In genomic region chr12:106177302-106177701, GRCm38 (mm10) we compare ENCODE assay signal across 25 mouse cellular contexts.
"Had no signal": no experiment of that assay in that cellular context is flagged by ENCODE, and none has a peak within 500 bp of the region (broad histone marks: within the 10 kb centered on the region; RNA-seq: fewer than 3 reads in every experiment).

No protein-coding gene starts in this region.

- H3K36me3 ChIP-seq: heart, embryonic 10.5 days; heart, embryonic 12.5 days; hindbrain, embryonic 12.5 days; intestine, embryonic 15.5 days; kidney, embryonic 15.5 days; limb, embryonic 13.5 days; limb, embryonic 15.5 days had no signal

- H3K9ac ChIP-seq: heart, embryonic 12.5 days; hindbrain, embryonic 12.5 days; hindbrain, embryonic 14.5 days; intestine, embryonic 15.5 days; kidney, embryonic 15.5 days; limb, embryonic 13.5 days; limb, embryonic 15.5 days had no signal

- H3K4me3 ChIP-seq: gastrocnemius, adult 2 months; heart, embryonic 10.5 days; heart, embryonic 12.5 days; hindbrain, embryonic 12.5 days; intestine, embryonic 15.5 days; kidney, embryonic 15.5 days; limb, embryonic 13.5 days; limb, embryonic 15.5 days had no signal

- DNase-seq: gastrocnemius, adult 2 months; gastrocnemius, postnatal 10 days; gastrocnemius, postnatal 25 days; heart, adult 18-20 months; heart, postnatal 10 days; heart, postnatal 4 days; kidney, adult 18-20 months; kidney, adult 9 months; kidney, postnatal 14 days; kidney, postnatal 36 days; layer of hippocampus, adult 9-11 months; layer of hippocampus, postnatal 36 days; left cerebral cortex, postnatal 4 days had no signal

- H3K9me3 ChIP-seq: heart, embryonic 10.5 days; heart, embryonic 12.5 days; hindbrain, embryonic 12.5 days; intestine, embryonic 15.5 days; kidney, embryonic 15.5 days; limb, embryonic 13.5 days; limb, embryonic 15.5 days had no signal

- H3K27ac ChIP-seq: gastrocnemius, adult 2 months; heart, embryonic 10.5 days; hindbrain, embryonic 14.5 days; intestine, embryonic 15.5 days; kidney, embryonic 15.5 days; kidney, postnatal 0 days; limb, embryonic 13.5 days; limb, embryonic 15.5 days had no signal

- ATAC-seq: hindbrain, embryonic 16.5 days; inflammation-experienced regulatory T-cells, adult 6 months; intestine, embryonic 15.5 days; intestine, postnatal 0 days had no signal

- H3K4me2 ChIP-seq: heart, embryonic 12.5 days; hindbrain, embryonic 12.5 days; hindbrain, embryonic 14.5 days; intestine, embryonic 15.5 days; kidney, embryonic 15.5 days; limb, embryonic 13.5 days; limb, embryonic 15.5 days had no signal
